Mouse (Mus musculus) neutrophil, adult 5-6 weeks (primary cell): Measurements from ENCODE around the gene Samd1. TPM values are rescaled to one million over a fixed set of nuclear protein-coding genes. Genes with fewer than 3 reads are reported as not detected.

ENCODE experiments used
- ATAC-seq: fragments of 151-379, 151-347 bp; 2 replicates; pipeline ENCODE4 v1.8.0; 2017; ENCODE audit warnings: mild to moderate bottlenecking, moderate TSS enrichment; ENCODE audit not compliant: insufficient number of reproducible peaks, poor library complexity, low FRiP score, severe bottlenecking; ENCODE audit errors: extremely low read depth
- total RNA-seq: library from RNA; stranded (forward); fragments of 200-1000 nt; gene quantifications from 2 replicates; pipeline ENCODE4 v1.2.3, GENCODE M21; 2017

Samd1 gene
- 42.8 and 44.8 TPM in 2 replicates for total RNA-seq

GRCm38 (mm10) chr8:83997511-83998141, at the start of gene Samd1:
Samd1 (plus strand) TSS chr8:83997672.
- no peak for ATAC-seq

- no peak for ATAC-seq
Measured at GRCm38 (mm10) chr8:83954749-83955105, 42.7 kb upstream of the Samd1 start.

- ATAC-seq, result peak; percentile 92
Measured at GRCm38 (mm10) chr8:83955106-83955957, 42.1 kb upstream of the Samd1 start, which contains the start of the genes Gm10644 and Asf1b. Gm10644 (minus strand) TSS chr8:83955205. Asf1b (plus strand) TSS chr8:83955507.

- no peak for ATAC-seq
Measured at GRCm38 (mm10) chr8:83955958-83956218, 41.6 kb upstream of the Samd1 start.

- ATAC-seq, result no peak
Measured at GRCm38 (mm10) chr8:83956789-83957188, 40.7 kb upstream of the Samd1 start.

- ATAC-seq, result no peak
Measured at GRCm38 (mm10) chr8:83964015-83964765, 33.3 kb upstream of the Samd1 start.

GRCm38 (mm10) chr8:83967701-83968100, 29.8 kb upstream of the Samd1 start:
- ATAC-seq, result no peak

- no peak for ATAC-seq
Measured at GRCm38 (mm10) chr8:83971121-83971520, 26.4 kb upstream of the Samd1 start.

GRCm38 (mm10) chr8:83971661-83972060, 25.8 kb upstream of the Samd1 start:
- no peak for ATAC-seq

- peak; percentile 96 for ATAC-seq
Measured at GRCm38 (mm10) chr8:83972150-83973120, 25.0 kb upstream of the Samd1 start, which contains the start of gene Prkaca. Prkaca (plus strand) TSS chr8:83972993.

GRCm38 (mm10) chr8:83973161-83974031, 24.1 kb upstream of the Samd1 start:
- no peak for ATAC-seq

GRCm38 (mm10) chr8:83974521-83974920, 23.0 kb upstream of the Samd1 start:
- ATAC-seq, result no peak

GRCm38 (mm10) chr8:83976101-83976630, 21.3 kb upstream of the Samd1 start:
- no peak for ATAC-seq

GRCm38 (mm10) chr8:83976779-83977350, 20.6 kb upstream of the Samd1 start:
- ATAC-seq, result no peak

GRCm38 (mm10) chr8:83977646-83978045, 19.8 kb upstream of the Samd1 start:
- no peak for ATAC-seq

- ATAC-seq, result no peak
Measured at GRCm38 (mm10) chr8:83978200-83978599, 19.3 kb upstream of the Samd1 start.

- no peak for ATAC-seq
Measured at GRCm38 (mm10) chr8:83980250-83980649, 17.2 kb upstream of the Samd1 start.
